In genomic region chr14:21806631-21807160, GRCm38 (mm10) we compare ENCODE assay signal across 16 mouse cellular contexts. TPM values are rescaled to one million over a fixed set of nuclear protein-coding genes. Genes with fewer than 3 reads are reported as not detected.
DNase-seq lines count a peak whose midpoint lies in the region; ATAC-seq lines count a peak whose summit lies in the region.
"Had no signal": no experiment of that assay in that cellular context is flagged by ENCODE, and none has a peak within 500 bp of the region (broad histone marks: within the 10 kb centered on the region; RNA-seq: fewer than 3 reads in every experiment).

No protein-coding gene starts in this region.

- H3K27me3 ChIP-seq in kidney, embryonic 16.5 days (ENCODE audit: insufficient read depth, low read length), result no peaks in the 10 kb centered on the region
- no peaks in the 10 kb centered on the region for H3K27me3 ChIP-seq in liver, embryonic 11.5 days (replicated peaks; ENCODE audit: control insufficient read depth, insufficient read depth, low read length)
- H3K27me3 ChIP-seq in stomach, embryonic 14.5 days (ENCODE audit: control insufficient read depth, insufficient read depth, low read length), result no peaks in the 10 kb centered on the region
- no peaks in the 10 kb centered on the region for H3K27me3 ChIP-seq in midbrain, embryonic 16.5 days (ENCODE audit: control insufficient read depth, insufficient read depth, low read depth, low read length)
- H3K27me3 ChIP-seq: embryonic facial prominence, embryonic 12.5 days; hindbrain, embryonic 15.5 days; neural tube, embryonic 15.5 days had no signal

- H3K4me3 ChIP-seq in kidney, embryonic 16.5 days (ENCODE audit: low read length), result no peak overlapping the region
- no peak overlapping the region for H3K4me3 ChIP-seq in liver, embryonic 11.5 days (ENCODE audit: low read depth, low read length)
- no peak overlapping the region for H3K4me3 ChIP-seq in stomach, embryonic 14.5 days (ENCODE audit: low read depth, low read length)
- H3K4me3 ChIP-seq in midbrain, embryonic 16.5 days (ENCODE audit: low read depth, low read length), result no peak overlapping the region
- H3K4me3 ChIP-seq: embryonic facial prominence, embryonic 12.5 days; hindbrain, embryonic 15.5 days; neural tube, embryonic 15.5 days had no signal

- ATAC-seq in kidney, embryonic 16.5 days (ENCODE audit: low FRiP score, low TSS enrichment), result 0 out of 2 replicates have a peak, but pooled peaks have one; percentile 35
- peak; percentile 87 for ATAC-seq in liver, embryonic 11.5 days (replicated peaks; ENCODE audit: low FRiP score)
- ATAC-seq in stomach, embryonic 14.5 days (ENCODE audit: insufficient number of reproducible peaks, insufficient read depth, low FRiP score, low read depth), result peak; percentile 70
- no peak for ATAC-seq in midbrain, embryonic 16.5 days

- H3K4me2 ChIP-seq in kidney, embryonic 16.5 days (replicated peaks; ENCODE audit: low read depth, low read length), result no peak overlapping the region
- H3K4me2 ChIP-seq in liver, embryonic 11.5 days, result peak overlapping the region; percentile 1; the same call in 1 of the 2 replicates
- no peak overlapping the region for H3K4me2 ChIP-seq in stomach, embryonic 14.5 days (replicated peaks; ENCODE audit: low read depth, low read length)
- H3K4me2 ChIP-seq in midbrain, embryonic 16.5 days (ENCODE audit: low read length), result no peak overlapping the region
- H3K4me2 ChIP-seq: embryonic facial prominence, embryonic 12.5 days; hindbrain, embryonic 15.5 days; neural tube, embryonic 15.5 days had no signal

- peak overlapping the region; percentile 27; the same call in 1 of the 2 replicates for H3K27ac ChIP-seq in kidney, embryonic 16.5 days (ENCODE audit: low read length)
- peak overlapping the region; percentile 70 for H3K27ac ChIP-seq in liver, embryonic 11.5 days (ENCODE audit: low read depth, low read length)
- no peak overlapping the region for H3K27ac ChIP-seq in stomach, embryonic 14.5 days (ENCODE audit: low read length)
- no peak overlapping the region for H3K27ac ChIP-seq in midbrain, embryonic 16.5 days (ENCODE audit: low read length)
- H3K27ac ChIP-seq: embryonic facial prominence, embryonic 12.5 days; hindbrain, embryonic 15.5 days; neural tube, embryonic 15.5 days had no signal

- peaks cover 4% of the 10 kb centered on the region; the same call in 1 of the 2 replicates for H3K36me3 ChIP-seq in kidney, embryonic 16.5 days (ENCODE audit: insufficient read depth, low read length)
- no peaks in the 10 kb centered on the region for H3K36me3 ChIP-seq in liver, embryonic 11.5 days (ENCODE audit: control insufficient read depth, insufficient read depth, low read length)
- H3K36me3 ChIP-seq in stomach, embryonic 14.5 days (ENCODE audit: control insufficient read depth, insufficient read depth, low read length), result no peaks in the 10 kb centered on the region
- H3K36me3 ChIP-seq in midbrain, embryonic 16.5 days (ENCODE audit: control insufficient read depth, insufficient read depth, low read length), result no peaks in the 10 kb centered on the region
- H3K36me3 ChIP-seq: embryonic facial prominence, embryonic 12.5 days; hindbrain, embryonic 15.5 days; neural tube, embryonic 15.5 days had no signal

- no peak overlapping the region for H3K9ac ChIP-seq in kidney, embryonic 16.5 days (replicated peaks; ENCODE audit: low read length)
- no peak overlapping the region for H3K9ac ChIP-seq in liver, embryonic 11.5 days (ENCODE audit: low read depth, low read length)
- H3K9ac ChIP-seq in stomach, embryonic 14.5 days (replicated peaks; ENCODE audit: low read depth, low read length), result no peak overlapping the region
- H3K9ac ChIP-seq in midbrain, embryonic 16.5 days (ENCODE audit: low read depth, low read length), result no peak overlapping the region
- H3K9ac ChIP-seq: embryonic facial prominence, embryonic 12.5 days; hindbrain, embryonic 15.5 days; neural tube, embryonic 15.5 days had no signal

- H3K4me1 ChIP-seq in kidney, embryonic 16.5 days (ENCODE audit: insufficient read depth, low read length), result no peaks in the 10 kb centered on the region
- peaks cover 11% of the 10 kb centered on the region for H3K4me1 ChIP-seq in liver, embryonic 11.5 days (replicated peaks; ENCODE audit: control insufficient read depth, insufficient read depth, low read length)
- no peaks in the 10 kb centered on the region for H3K4me1 ChIP-seq in stomach, embryonic 14.5 days (ENCODE audit: control insufficient read depth, insufficient read depth, low read length)
- no peaks in the 10 kb centered on the region for H3K4me1 ChIP-seq in midbrain, embryonic 16.5 days (ENCODE audit: control insufficient read depth, insufficient read depth, low read length)
- H3K4me1 ChIP-seq: embryonic facial prominence, embryonic 12.5 days; hindbrain, embryonic 15.5 days; neural tube, embryonic 15.5 days had no signal

- DNase-seq in kidney, postnatal 14 days, result no peak
- peak; percentile 41 for DNase-seq in c-Kit-positive CD71-negative TER-119-negative erythroid progenitor cells, embryonic 14.5 days (ENCODE audit: low read depth)
- DNase-seq in liver, embryonic 11.5 days (ENCODE audit: low spot score), result no peak
- DNase-seq in natural killer cell, adult 2 months (ENCODE audit: low spot score in 2 of 2), result no peak
- DNase-seq: adrenal gland, postnatal 14 days; B cell, adult 2 months; cerebellum, postnatal 25 days; right cerebral cortex, adult 18-20 months; thymus, adult 2 months had no signal

- no peaks in the 10 kb centered on the region for H3K9me3 ChIP-seq in kidney, embryonic 16.5 days (ENCODE audit: low read length)
- H3K9me3 ChIP-seq in liver, embryonic 11.5 days (ENCODE audit: control insufficient read depth, low read length), result no peaks in the 10 kb centered on the region
- no peaks in the 10 kb centered on the region for H3K9me3 ChIP-seq in stomach, embryonic 14.5 days (ENCODE audit: control insufficient read depth, low read depth, low read length)
- H3K9me3 ChIP-seq in midbrain, embryonic 16.5 days (replicated peaks; ENCODE audit: control insufficient read depth, low read length, poor library complexity, severe bottlenecking), result no peaks in the 10 kb centered on the region
- H3K9me3 ChIP-seq: embryonic facial prominence, embryonic 12.5 days; hindbrain, embryonic 15.5 days; neural tube, embryonic 15.5 days had no signal

- 73% methylated on average over 3 of the region's 3 CpGs for WGBS in kidney, embryonic 16.5 days
- 48% methylated on average over 3 of the region's 3 CpGs for WGBS in liver, embryonic 11.5 days
- WGBS in stomach, embryonic 14.5 days, result 70% methylated on average over 3 of the region's 3 CpGs
- 89% methylated on average over 3 of the region's 3 CpGs for WGBS in midbrain, embryonic 16.5 days

RNA-seq across cellular contexts. Expression of gene Vdac2, which starts 18.3 kb away (rescaled TPM):
- 344 and 350 TPM in 2 replicates for polyA plus RNA-seq in kidney, embryonic 16.5 days (2015; fragmentation: Nextera tagmentation; extraction: Ambion mirVana)
- 312 and 324 TPM in 2 replicates for polyA plus RNA-seq in liver, embryonic 11.5 days (2014; fragmentation: Nextera tagmentation; extraction: Ambion mirVana)
- polyA plus RNA-seq in stomach, embryonic 14.5 days (2014; fragmentation: Nextera tagmentation; extraction: Ambion mirVana), result 271 and 278 TPM in 2 replicates
- 291 and 294 TPM in 2 replicates for polyA plus RNA-seq in midbrain, embryonic 16.5 days (2015; fragmentation: Nextera tagmentation; extraction: Ambion mirVana)

RNA-seq across cellular contexts. Expression of gene Comtd1, which starts 42.1 kb away (rescaled TPM):
- 30.8 and 36.2 TPM in 2 replicates for polyA plus RNA-seq in kidney, embryonic 16.5 days (2015; fragmentation: Nextera tagmentation; extraction: Ambion mirVana)
- polyA plus RNA-seq in liver, embryonic 11.5 days (2014; fragmentation: Nextera tagmentation; extraction: Ambion mirVana), result 54.4 and 59.0 TPM in 2 replicates
- 25.8 and 29.8 TPM in 2 replicates for polyA plus RNA-seq in stomach, embryonic 14.5 days (2014; fragmentation: Nextera tagmentation; extraction: Ambion mirVana)
- 58.1 and 58.7 TPM in 2 replicates for polyA plus RNA-seq in midbrain, embryonic 16.5 days (2015; fragmentation: Nextera tagmentation; extraction: Ambion mirVana)

RNA-seq across cellular contexts. Expression of gene Dusp13, which starts 55.7 kb away (rescaled TPM):
- polyA plus RNA-seq in kidney, embryonic 16.5 days (2015; fragmentation: Nextera tagmentation; extraction: Ambion mirVana), result 0.14 and 0.17 TPM in 2 replicates
- not detected in 2 replicates for polyA plus RNA-seq in liver, embryonic 11.5 days (2014; fragmentation: Nextera tagmentation; extraction: Ambion mirVana)
- not detected in 2 replicates for polyA plus RNA-seq in stomach, embryonic 14.5 days (2014; fragmentation: Nextera tagmentation; extraction: Ambion mirVana)
- polyA plus RNA-seq in midbrain, embryonic 16.5 days (2015; fragmentation: Nextera tagmentation; extraction: Ambion mirVana), result not detected in 2 replicates
- polyA plus RNA-seq: embryonic facial prominence, embryonic 12.5 days; heart, embryonic 16.5 days; hindbrain, embryonic 15.5 days had no signal

RNA-seq across cellular contexts. Expression of gene Samd8, which starts 56.4 kb away (rescaled TPM):
- polyA plus RNA-seq in kidney, embryonic 16.5 days (2015; fragmentation: Nextera tagmentation; extraction: Ambion mirVana), result 8.7 and 11.1 TPM in 2 replicates
- polyA plus RNA-seq in liver, embryonic 11.5 days (2014; fragmentation: Nextera tagmentation; extraction: Ambion mirVana), result 7.1 TPM in 2 replicates
- polyA plus RNA-seq in stomach, embryonic 14.5 days (2014; fragmentation: Nextera tagmentation; extraction: Ambion mirVana), result 13.8 and 15.0 TPM in 2 replicates
- 22.4 TPM in 2 replicates for polyA plus RNA-seq in midbrain, embryonic 16.5 days (2015; fragmentation: Nextera tagmentation; extraction: Ambion mirVana)

Comparison
In these comparisons a context has a peak if more than half of its experiments do, and no peak if none do; other contexts are left out.
1. H3K27ac ChIP-seq: peak in kidney, embryonic 16.5 days (single experiment) and liver, embryonic 11.5 days (single experiment); none in stomach, embryonic 14.5 days (single experiment) and midbrain, embryonic 16.5 days (single experiment).